Mouse (Mus musculus) lung, postnatal 36 days (tissue): Measurements from ENCODE around the gene Mcidas.

Experiments used
- DNase-seq: peaks from one replicate; pipeline ENCODE4 v3.0.0; 2022; ENCODE audit warnings: mixed read lengths

Mcidas gene

DNA sequence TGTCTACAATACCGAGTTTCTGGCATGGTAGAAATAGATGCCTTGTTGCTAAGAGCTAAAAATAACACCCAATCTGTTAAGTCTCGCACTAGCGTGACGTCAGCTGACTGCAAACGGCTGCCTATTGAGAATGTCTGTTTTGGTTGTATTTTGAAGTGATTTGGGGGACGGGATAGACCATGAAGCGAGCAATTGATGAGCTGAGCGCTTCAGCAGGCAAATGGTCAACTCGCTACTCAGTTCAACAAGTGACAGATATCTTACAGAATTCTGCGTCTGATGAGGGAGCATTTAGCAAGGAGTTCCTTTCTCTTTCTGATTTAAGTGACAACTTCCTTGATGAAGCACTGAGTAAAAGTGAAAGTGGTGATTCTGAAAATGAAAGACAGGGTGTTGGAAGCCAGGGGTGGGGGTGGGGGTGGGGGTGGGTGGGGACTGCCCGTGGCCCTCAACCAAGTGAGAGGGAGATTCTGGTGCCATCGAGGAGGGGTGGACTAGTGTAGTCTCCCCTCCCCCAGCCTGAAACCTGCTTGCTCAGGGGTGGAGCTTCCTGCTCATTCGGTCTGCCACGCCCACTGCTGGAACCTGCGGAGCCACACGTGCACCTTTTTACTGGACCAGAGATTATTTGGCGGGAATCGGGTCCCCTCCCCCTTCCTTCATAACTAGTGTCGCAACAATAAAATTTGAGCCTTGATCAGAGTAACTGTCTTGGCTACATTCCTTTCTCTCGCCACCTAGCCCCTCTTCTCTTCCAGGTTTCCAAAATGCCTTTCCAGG lies 19.7 kb downstream of the Mcidas start:
- DNase-seq: peak; percentile 45

DNA sequence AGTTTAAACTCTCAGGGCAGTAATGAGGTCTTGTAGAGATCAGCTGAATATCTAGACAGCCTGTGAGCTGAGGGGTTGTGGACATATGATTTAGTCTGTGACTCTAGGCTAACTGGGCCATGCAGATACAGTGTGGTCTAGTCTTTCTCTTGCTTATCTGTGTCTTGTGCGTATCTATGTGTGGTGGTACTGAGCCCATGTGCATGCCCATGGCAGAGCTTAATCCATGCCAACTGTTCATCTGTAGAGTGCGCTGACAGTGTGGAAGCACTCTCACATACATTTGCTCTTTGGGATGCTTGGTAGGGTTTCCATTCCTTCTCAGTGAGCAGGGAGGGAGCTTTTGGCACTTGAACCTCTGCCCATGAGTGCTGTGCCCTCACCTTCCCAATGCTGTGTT lies 27.9 kb downstream of the Mcidas start:
- no peak for DNase-seq

DNA sequence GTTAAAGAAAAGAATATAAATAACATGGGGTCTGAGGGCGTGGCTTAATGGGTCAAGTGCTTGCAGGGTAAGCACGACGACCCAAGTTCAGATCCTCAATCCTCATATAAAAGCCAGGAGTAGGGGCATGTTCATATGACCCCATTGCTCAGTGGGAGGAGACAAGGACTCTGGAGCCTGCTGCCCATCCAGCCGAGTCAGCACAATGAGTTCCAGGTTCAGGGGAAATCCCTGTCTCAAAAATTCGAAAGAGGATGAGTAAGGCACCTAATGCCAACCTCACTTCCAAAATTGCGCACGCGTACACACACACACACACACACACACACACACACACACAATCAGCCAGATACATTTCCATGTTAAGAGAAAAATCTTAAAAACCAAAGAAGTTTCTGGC lies 28.8 kb downstream of the Mcidas start:
- DNase-seq: no peak

DNA sequence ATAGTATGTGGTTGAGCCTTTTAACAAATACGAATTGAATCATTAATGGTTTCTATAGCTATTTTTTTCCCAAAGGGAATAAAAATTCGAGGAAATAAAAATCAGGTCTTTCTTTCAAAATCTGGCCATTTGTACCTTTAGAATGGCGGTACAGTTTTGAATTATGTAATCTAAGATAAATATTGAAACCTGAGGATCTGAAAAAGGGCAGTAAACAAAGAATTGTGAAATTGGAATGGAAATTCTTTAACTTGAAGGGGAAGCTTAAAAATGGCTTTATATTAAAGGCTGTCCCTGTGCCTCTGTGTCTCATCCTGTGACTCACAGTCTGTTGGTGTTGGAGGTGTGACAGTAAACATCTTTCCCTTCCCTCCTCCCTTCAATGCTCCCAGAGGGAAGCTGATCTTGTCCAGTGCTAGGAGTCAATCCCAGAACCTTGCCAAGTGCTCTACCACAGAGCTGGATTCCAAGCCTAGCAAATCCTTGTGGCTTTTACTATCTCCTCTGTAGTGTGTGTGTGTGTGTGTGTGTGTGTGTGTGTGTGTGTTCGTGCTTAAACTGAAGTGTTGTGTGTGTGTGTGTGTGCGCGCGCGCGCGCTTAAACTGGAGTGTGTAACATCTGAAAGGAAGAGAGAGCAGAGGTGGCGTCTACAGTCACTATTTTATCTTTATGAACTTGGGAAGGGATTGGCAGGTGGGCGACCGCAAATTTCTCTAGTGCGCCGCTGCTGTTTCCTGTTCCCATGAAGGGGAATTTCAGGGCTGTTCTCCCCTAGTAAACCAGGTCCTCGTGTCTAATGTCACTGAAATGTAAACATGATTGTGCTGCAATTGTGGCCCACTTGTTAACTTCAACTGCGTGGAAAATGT lies 29.9 kb downstream of the Mcidas start:
- no peak for DNase-seq

DNA sequence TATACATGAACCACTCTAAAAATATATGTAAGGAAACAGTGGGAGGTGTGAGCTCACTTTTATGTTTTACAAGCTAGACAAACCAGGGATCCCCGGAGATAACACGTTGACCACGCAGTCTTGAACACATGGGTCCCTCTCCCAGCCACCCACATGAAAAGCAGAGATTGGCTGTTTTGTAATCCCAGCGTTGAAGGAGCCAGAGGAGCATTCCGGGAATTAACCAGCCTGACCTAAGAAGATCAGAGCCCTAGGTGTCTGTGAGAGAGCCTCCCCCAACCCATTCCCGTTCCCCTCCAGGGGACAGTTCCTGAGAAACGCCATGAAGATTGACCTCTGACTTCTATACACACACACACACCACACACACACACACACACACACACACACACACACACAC lies 37.7 kb downstream of the Mcidas start:
- no peak for DNase-seq

DNA sequence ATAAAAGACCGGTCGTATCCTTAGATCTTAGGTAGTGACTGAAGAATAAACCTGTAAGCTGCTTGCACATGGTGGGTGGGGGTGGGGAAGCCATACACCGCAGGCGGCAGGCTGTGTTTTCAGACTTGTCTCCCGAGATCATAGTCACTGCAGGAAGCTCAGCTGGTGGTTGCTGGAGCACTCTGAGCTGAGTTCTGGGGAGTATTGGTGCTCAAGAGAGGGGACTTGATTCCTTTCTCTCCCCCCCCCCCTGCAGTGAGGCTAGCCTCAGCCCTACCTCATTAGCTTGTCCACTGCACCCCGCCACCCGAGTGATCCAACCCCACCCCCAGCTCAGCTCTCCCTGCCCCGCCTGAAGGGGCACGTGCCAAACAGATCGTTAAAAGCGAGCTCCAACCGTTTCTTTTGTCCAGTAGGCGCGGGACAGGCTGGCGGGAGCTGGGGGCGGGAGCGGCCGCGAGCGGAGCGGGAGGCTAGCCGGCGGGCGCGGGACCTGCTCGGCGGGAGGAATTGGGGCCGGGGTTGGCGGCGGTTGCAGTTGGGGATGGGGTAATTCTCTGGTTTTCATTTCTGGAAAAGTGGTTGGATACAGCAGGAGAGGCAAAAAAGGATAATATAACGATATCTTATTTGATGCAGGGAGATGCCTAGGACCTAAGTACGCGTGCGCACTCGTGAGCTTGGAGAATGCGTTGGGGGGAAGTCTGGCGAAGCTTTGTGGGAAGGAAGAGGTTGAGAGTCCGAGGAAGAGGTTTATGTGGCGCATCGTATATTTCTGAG lies 38.3 kb downstream of the Mcidas start:
- DNase-seq: no peak

DNA sequence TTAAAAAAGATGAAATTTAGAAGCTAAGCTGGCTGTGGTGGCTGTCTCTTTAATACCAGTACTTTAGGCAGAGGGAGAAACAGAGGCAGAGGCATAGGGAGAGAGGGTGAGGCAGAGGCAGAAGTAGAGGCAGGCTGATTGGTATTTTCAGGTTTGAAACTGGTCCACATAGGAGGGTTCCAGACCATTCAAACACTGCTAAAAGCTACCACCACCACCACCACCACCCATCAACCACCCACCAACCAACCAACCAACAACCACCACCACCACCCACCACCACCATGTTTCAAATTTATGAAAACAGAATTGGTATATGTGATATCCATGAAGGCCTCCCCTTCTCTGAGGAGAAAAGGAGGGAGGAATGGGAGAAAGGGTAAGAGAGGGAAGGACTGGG lies 39.2 kb downstream of the Mcidas start:
- no peak for DNase-seq

DNA sequence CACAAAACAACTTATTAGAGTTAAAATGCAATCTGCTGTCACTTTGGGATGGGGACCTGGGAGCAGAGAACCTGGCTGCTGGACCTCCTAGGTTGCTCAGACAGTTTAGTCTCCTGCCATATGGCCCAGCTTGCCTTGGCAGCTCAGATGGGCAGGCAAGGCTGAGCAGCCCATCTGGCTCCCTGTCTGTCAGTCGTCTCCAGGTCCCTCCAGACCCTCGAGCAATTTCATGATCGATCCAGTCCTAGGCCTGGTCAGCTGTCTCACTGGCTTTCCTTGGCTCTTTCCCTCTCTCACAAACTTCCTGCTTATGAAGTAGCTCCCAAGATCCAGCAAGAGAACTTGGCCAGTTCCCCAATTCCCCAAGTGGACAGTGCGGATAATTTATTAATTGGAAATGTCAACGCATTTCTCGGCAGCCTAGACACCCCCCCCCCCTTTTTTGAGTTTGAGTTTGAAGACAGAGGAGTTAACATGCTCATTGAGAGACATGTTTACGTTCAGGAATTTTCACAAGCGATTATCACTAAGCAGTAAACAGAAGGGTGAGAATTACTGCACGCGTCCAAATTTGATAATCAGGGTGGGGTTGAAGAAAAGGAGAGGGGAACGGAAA lies 40.7 kb downstream of the Mcidas start:
- DNase-seq: no peak

DNA sequence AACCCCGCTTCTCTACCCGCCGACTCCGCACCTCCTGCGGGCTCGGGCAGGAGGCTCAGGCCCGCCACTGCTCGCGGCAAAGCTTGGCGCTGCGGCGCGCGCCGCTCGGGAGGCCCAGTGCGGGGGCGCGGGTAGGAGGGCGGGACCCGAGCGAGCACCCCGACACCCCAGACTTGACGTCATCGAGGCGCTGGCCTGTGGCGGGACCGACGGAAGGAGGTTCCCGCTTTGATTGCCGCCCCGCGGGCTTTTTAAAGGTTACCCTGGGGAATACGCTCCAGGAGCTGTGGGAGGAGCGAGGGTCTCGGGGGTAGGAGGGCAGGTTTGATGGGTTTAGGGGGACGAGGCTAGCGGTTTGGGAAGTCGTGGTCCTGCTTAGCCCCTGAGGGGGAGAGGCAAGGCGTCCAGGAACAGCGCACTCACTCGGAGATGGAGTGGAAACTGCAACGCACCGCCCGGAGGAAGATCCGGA lies 41.3 kb downstream of the Mcidas start, which contains the start of gene Cdc20b:
Gene Cdc20b, plus strand, starts transcription at position 162 of the 472 bp plus-strand sequence.
- DNase-seq: peak; percentile 62

DNA sequence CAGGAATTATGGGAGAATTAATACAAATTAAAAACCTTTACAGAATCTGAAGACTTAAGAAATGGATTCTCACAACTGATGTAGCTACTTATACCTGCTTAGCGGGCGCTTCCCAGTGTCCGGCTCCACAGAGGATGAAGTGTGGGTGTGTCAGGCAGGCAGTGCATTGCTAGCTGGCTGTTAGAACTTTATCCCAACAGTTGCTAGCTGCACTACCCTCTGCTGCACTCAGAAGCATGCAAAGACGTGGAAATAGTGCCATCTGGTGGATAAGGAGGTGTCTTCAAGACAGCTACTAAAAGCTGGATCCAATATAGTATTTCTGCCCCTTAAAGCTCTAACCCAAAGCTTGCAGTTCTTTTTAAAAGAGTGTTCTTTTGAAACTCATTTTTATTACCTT lies 42.2 kb downstream of the Mcidas start:
- peak; percentile 94 for DNase-seq

DNA sequence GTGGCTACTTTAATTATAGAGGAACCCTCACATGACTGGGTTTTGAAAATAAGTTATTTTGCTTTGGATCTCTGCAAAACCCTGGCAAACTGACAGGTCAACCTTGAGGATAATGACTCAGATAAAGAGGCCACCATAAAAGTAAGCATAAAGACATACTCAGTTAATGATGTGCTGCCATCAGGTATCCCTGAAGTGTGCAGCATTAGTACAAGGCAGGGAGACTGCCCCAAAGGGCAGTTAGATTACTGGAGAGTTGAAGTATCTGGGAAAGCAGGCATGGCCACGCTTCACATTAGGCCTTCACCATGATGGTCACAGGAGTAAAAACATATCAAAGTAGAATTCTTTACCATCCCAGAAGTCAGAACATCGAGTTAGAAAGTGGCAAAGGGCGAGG lies 51.2 kb downstream of the Mcidas start:
- no peak for DNase-seq

DNA sequence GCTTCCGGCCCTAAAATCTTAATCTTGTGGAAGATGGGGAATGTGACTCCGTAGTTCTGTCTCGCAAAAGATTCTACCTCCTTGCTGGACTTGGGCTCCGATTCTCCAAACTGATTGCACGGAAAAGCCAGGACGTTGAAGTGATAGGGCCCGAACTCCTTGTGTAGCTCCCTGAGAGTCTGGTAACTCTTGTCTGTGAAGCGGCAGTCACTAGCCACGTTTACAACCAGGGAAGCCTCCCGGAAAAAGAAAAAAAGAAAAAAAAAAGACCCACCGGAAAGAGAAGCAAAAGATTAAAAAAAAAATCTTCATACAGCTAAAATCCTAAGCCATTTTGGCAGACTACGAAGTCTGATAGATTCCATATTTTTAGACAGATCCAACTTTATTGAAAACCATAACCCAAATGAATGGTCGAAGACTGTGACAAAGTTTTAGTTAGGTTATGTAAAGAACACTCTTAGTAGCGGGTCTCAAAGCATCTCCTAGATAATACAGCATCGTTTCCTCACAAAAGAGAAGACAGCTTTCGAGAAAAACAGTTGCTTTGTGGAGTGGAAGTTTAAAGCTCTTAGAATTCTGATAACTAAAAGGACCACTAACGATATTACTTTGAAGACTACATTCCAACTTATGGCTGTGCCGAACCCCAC lies 51.9 kb downstream of the Mcidas start:
- no peak for DNase-seq

DNA sequence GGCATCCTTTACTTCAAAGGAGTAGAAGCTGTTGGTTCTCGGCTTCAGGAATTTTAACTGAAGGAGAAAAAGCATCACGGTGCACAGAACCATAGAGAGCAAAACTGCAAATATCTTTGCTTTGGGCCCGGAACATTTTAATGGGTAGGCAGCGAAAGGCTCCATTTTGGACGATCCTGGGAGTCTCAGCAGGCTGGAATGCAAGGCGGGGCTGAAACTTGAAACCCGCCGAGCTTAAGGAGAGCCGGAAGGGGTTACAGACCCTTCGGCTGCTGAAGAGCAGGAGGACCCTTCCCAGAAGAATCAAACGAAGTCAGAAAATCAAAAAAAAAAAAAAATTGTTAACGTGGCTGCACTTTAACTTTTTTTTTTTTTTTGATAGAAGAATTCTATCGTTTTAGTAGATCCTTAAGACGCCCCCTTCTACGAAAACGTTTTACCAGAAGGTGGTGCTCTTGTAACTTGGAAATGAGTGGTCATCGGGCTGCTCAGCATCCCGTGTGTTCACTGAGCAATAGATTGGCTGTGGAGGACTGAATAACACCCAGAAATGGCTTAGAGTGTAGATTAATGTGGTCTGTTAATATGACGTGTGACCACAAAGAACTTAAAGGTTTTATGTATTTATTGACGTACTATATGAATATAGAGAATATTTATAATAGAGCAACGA lies 52.7 kb downstream of the Mcidas start, which contains the start of gene Gpx8:
Gene Gpx8, minus strand, starts transcription at position 200 of the 673 bp plus-strand sequence.
- DNase-seq: peak; percentile 75

DNA sequence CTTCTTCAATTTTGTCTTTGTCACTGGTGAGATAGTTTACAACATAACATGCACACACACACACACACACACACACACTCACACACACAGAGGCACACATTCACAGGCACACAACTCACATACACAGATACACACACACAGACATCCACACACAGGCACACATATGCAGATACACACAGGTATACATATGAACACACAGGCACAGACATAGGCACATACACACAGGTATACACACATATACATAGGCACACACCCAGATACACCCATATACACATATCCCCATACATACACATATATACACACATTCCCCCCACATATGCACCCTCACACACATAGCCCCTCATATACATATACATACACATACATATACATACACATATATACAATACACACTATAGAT lies 53.4 kb downstream of the Mcidas start:
- DNase-seq: no peak

DNA sequence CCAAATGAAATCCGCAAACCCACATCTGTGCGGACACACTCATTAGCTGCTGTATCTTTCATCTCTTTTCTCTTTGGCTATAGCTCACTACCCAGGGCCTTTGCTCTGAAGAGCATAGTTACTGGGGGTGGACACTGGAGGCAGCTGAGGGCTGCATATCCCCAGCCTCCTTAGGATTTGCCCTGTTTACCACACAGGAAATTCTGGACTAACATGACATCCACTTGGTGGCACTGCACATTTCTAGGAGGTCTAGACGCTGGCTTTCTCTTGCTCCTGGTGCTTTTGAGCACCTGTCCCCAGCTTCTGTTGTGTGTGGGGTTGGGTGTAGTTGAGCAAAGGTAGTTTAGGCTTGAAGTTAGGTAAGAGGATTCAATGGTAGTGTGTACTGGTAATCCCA lies 54.0 kb downstream of the Mcidas start:
- no peak for DNase-seq
